Mouse (Mus musculus): Measurements from ENCODE around the gene Rusc2.

- TF ChIP-seq HCFC1 (IDR thresholded peaks at IDR 0.05; ENCODE audit: borderline replicate concordance, insufficient read depth, low read length) (no peak), CHD2 (IDR thresholded peaks at IDR 0.05; ENCODE audit: low read depth, low read length) (no peak), ZC3H11A (IDR thresholded peaks at IDR 0.05; ENCODE audit: borderline replicate concordance, low read depth, low read length) (no peak), MAFK (IDR thresholded peaks at IDR 0.05; ENCODE audit: insufficient read depth, low read depth, low read length) (no peak), ZNF384 (IDR thresholded peaks at IDR 0.05; ENCODE audit: low read depth, low read length) (no peak)
Observed at GRCm38 (mm10) chr4:43418450-43418849, 36.7 kb downstream of the Rusc2 start.
